Mouse (Mus musculus) myocyte (in vitro differentiated cells): ENCODE data around the gene Cd79b. TPM values are rescaled to one million over a fixed set of nuclear protein-coding genes. Genes with fewer than 3 reads are reported as not detected.

Experiments
- H3K27me3 ChIP-seq: one replicate; pipeline ENCODE4 v1.6.1; 2011; ENCODE audit not compliant: control insufficient read depth, insufficient read depth, insufficient read length
- H3K36me3 ChIP-seq: one replicate; pipeline ENCODE4 v1.6.1; 2011; ENCODE audit not compliant: control insufficient read depth, insufficient read depth
- H3K4me2 ChIP-seq: one replicate; pipeline ENCODE4 v1.6.1; 2011; ENCODE audit warnings: low read depth, control low read depth
- H3K4me3 ChIP-seq: one replicate; pipeline ENCODE4 v1.5.1; 2011; ENCODE audit warnings: mild to moderate bottlenecking, control low read depth, moderate library complexity
- H3K79me2 ChIP-seq: one replicate; pipeline ENCODE4 v1.6.1; 2011; ENCODE audit not compliant: control insufficient read depth, insufficient read depth
- H3ac ChIP-seq: one replicate; pipeline ENCODE4 v1.6.1; 2011; ENCODE audit not compliant: control insufficient read depth, insufficient read length
- CEBPB ChIP-seq: IDR thresholded peaks from 2 replicates; pipeline ENCODE4 v1.6.1; 2011; ENCODE audit warnings: mild to moderate bottlenecking, moderate library complexity; ENCODE audit not compliant: poor library complexity, insufficient read depth, severe bottlenecking
- E2F4 ChIP-seq: IDR thresholded peaks from one replicate; pipeline ENCODE4 v1.6.1; 2011; ENCODE audit warnings: mild to moderate bottlenecking, control low read depth, moderate library complexity; ENCODE audit not compliant: insufficient read depth
- MAX ChIP-seq: IDR thresholded peaks from one replicate; pipeline ENCODE4 v1.6.1; 2011; ENCODE audit warnings: low read depth, mild to moderate bottlenecking, control low read depth
- MYOD1 ChIP-seq, 3 experiments: IDR thresholded peaks; one replicate each; pipeline ENCODE4 v1.6.1; 2011; ENCODE audit warnings: control low read depth in 2 of 3, low read depth in 2 of 3, mild to moderate bottlenecking in 2 of 3, moderate library complexity in 1 of 3; ENCODE audit not compliant: insufficient read length in 2 of 3, control insufficient read depth in 1 of 3
- MYOG ChIP-seq, 3 experiments: IDR thresholded peaks; one replicate each; pipeline ENCODE4 v1.6.1; 2011; ENCODE audit warnings: control low read depth in 2 of 3, low read depth in 2 of 3, mild to moderate bottlenecking in 2 of 3; ENCODE audit not compliant: insufficient read length in 2 of 3, control insufficient read depth in 1 of 3, insufficient read depth in 1 of 3
- POLR2A ChIP-seq: IDR thresholded peaks from one replicate; pipeline ENCODE4 v1.6.1; 2011; ENCODE audit warnings: low read depth, mild to moderate bottlenecking, control low read depth, moderate library complexity; ENCODE audit not compliant: insufficient read length
- POLR2AphosphoS2 ChIP-seq: IDR thresholded peaks from one replicate; pipeline ENCODE4 v1.6.1; 2011; ENCODE audit warnings: low read depth, control low read depth; ENCODE audit not compliant: insufficient read length
- REST ChIP-seq: IDR thresholded peaks from one replicate; pipeline ENCODE4 v1.6.1; 2011; ENCODE audit warnings: mild to moderate bottlenecking, control low read depth, moderate library complexity; ENCODE audit not compliant: insufficient read depth, insufficient read length
- SRF ChIP-seq: IDR thresholded peaks from one replicate; pipeline ENCODE4 v1.6.1; 2011; ENCODE audit warnings: low read depth; ENCODE audit not compliant: control insufficient read depth, insufficient read length
- TCF12 ChIP-seq: IDR thresholded peaks from one replicate; pipeline ENCODE4 v1.6.1; 2011; ENCODE audit warnings: mild to moderate bottlenecking, control low read depth; ENCODE audit not compliant: poor library complexity, insufficient read depth, severe bottlenecking
- TCF3 ChIP-seq: IDR thresholded peaks from one replicate; pipeline ENCODE4 v1.6.1; 2011; ENCODE audit warnings: low read depth, control low read depth; ENCODE audit not compliant: insufficient read length
- USF1 ChIP-seq: IDR thresholded peaks from one replicate; pipeline ENCODE4 v1.6.1; 2011; ENCODE audit warnings: low read depth, mild to moderate bottlenecking, control low read depth, moderate library complexity
- polyA plus RNA-seq: library from polyadenylated mRNA; unstranded; fragments of >200 nt; fragmentation: generic; extraction: Trizol; gene quantifications from one replicate; pipeline ENCODE4 v1.2.1, GENCODE M21; 2012; ENCODE audit warnings: missing spikeins

Cd79b gene
- not detected for polyA plus RNA-seq

DNA sequence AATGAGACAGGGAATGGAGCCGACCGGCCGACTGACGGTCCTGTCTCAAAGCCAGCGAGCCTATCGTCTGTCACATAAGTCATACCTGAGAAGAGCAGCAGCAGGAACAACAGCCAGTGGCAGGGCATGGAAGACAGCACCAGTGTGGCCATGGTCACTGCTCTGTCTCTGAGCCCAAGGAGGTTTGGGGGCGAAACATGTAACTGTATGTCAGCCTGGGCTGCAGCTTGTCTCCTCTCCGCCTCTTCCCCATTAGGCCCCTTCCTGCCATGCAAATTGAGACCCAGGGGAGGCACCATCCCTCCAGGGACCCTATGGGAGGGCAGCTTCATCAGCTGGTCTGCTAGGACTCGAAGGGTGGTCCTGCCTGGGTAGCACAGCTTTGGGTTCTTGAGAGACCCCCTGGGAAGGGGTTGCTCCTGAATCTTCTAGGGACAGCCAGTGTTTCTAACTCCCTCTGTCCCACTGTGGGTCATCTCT is at the start of gene Cd79b:
Gene Cd79b, minus strand, starts transcription at position 430 of the 480 bp plus-strand sequence.
- Histone ChIP-seq H3ac (no peak within 1 kb of the TSS), H3K27me3 (peaks cover 62% of the 10 kb centered on the region), H3K36me3 (no peaks in the 10 kb centered on the region), H3K4me3 (no peak within 1 kb of the TSS), H3K79me2 (no peaks in the 10 kb centered on the region), H3K4me2 (no peak within 1 kb of the TSS)
- TF ChIP-seq SRF: no peak
- TF ChIP-seq USF1: no peak
- TF ChIP-seq POLR2AphosphoS2: no peak
- TF ChIP-seq TCF12: no peak
- no peak for TF ChIP-seq POLR2A
- no peak for TF ChIP-seq TCF3
- TF ChIP-seq MYOD1 (IDR thresholded peaks at IDR 0.05; ENCODE audit: control insufficient read depth in 1 of 3, insufficient read length in 2 of 3, low read depth in 2 of 3): no peak
- TF ChIP-seq MAX: no peak
- TF ChIP-seq MYOG (IDR thresholded peaks at IDR 0.05; ENCODE audit: control insufficient read depth in 1 of 3, insufficient read depth in 1 of 3, insufficient read length in 2 of 3, low read depth in 2 of 3): no peak
- TF ChIP-seq REST: no peak
- no peak for TF ChIP-seq CEBPB
- no peak for TF ChIP-seq E2F4

DNA sequence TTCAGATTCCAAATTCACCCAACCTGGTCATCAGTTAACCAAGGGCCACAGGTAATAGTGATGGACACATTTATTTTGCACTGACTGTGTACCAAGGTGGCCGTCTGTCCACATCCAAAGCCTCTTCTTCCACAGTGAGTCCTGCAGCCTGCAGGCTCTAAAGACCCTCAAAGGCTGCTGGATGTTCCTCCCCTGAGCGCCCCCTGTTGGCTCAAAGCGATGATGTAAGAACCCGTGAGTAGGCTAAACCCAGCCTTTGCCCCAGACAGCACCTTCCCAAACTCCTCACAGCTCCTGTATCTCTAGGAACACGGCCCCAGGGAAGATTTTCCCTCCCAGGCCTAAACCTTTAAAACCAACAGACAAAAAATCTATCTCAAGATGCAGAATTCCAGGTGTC is 44.8 kb upstream of the Cd79b start:
- Histone ChIP-seq H3K79me2 (no peaks in the 10 kb centered on the region), H3K4me3 (no peak overlapping the region), H3K4me2 (no peak overlapping the region), H3K36me3 (no peaks in the 10 kb centered on the region), H3ac (no peak overlapping the region), H3K27me3 (no peaks in the 10 kb centered on the region)
- TF ChIP-seq POLR2A (no peak), POLR2AphosphoS2 (no peak), MAX (no peak)

DNA sequence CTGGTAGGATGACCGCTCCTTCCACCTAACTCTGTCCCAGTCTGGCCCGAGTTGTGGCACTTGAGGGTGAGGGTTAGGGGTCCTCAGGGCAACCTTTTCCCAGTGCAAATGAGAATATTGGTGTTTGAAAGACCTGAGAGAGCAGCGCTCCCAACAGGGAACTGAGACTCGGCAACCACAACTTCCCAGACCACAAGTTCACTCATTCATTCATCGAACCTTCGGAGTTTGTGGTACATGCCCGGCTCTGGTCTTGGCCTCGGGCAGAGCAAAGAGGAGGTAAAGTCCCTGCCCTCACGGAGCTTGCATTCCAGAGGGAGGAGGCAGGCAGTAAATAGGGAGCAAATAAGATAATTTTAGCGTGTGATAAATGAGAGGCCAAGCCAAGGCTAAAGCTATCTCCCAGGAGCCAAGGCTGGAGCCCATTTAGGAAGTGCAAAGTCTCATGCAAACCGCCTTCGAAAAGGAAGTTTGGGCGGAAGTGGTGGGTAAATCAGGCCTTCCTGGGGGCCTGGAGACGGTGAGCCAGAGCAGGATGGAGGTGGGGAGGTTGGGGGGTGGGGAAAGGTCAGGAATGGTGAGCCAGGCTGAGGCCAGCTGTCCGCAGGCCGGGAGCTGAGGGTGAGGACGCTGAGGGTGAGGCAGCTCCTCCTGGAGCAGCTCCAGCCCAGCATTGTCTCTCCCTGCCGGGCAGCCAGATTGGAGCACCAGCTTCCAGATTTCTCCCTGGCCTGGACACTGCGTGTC is 41.0 kb upstream of the Cd79b start:
- Histone ChIP-seq H3ac (no peak overlapping the region), H3K36me3 (no peaks in the 10 kb centered on the region), H3K79me2 (no peaks in the 10 kb centered on the region), H3K27me3 (no peaks in the 10 kb centered on the region), H3K4me3 (no peak overlapping the region), H3K4me2 (peak overlapping the region; percentile 51)
- TF ChIP-seq TCF3 (peak; percentile 59), MAX (no peak), CEBPB (no peak), SRF (no peak), MYOG (IDR thresholded peaks at IDR 0.05; ENCODE audit: control insufficient read depth in 1 of 3, insufficient read depth in 1 of 3, insufficient read length in 2 of 3, low read depth in 2 of 3) (peak; percentile 23 to 97 (median 93)), MYOD1 (IDR thresholded peaks at IDR 0.05; ENCODE audit: control insufficient read depth in 1 of 3, insufficient read length in 2 of 3, low read depth in 2 of 3) (peak in 2 of 3 experiments; percentile 76 to 94), USF1 (no peak), REST (no peak), POLR2AphosphoS2 (no peak), E2F4 (no peak), POLR2A (no peak), TCF12 (peak; percentile 5)

- H3K36me3 ChIP-seq: no peaks in the 10 kb centered on the region
- H3K79me2 ChIP-seq: no peaks in the 10 kb centered on the region
- no peak overlapping the region for H3ac ChIP-seq
- peaks cover 2% of the 10 kb centered on the region for H3K27me3 ChIP-seq
- peak overlapping the region; percentile 3 for H3K4me2 ChIP-seq
- peak in 2 of 3 experiments; percentile 24 to 50 for TF ChIP-seq MYOG (IDR thresholded peaks at IDR 0.05; ENCODE audit: control insufficient read depth in 1 of 3, insufficient read depth in 1 of 3, insufficient read length in 2 of 3, low read depth in 2 of 3)
- TF ChIP-seq MYOD1 (IDR thresholded peaks at IDR 0.05; ENCODE audit: control insufficient read depth in 1 of 3, insufficient read length in 2 of 3, low read depth in 2 of 3): peak in 2 of 3 experiments; percentile 18 to 59
- TF ChIP-seq MAX: no peak
- TF ChIP-seq CEBPB: no peak
- H3K4me3 ChIP-seq: no peak overlapping the region
Observed at GRCm38 (mm10) chr11:106354181-106354580, 39.6 kb upstream of the Cd79b start.

- Histone ChIP-seq H3K79me2 (no peaks in the 10 kb centered on the region), H3K27me3 (peaks cover 12% of the 10 kb centered on the region)
- TF ChIP-seq E2F4: no peak
- no peak for TF ChIP-seq MAX
Observed at GRCm38 (mm10) chr11:106353188-106353587, 38.6 kb upstream of the Cd79b start, which contains the start of gene Scn4a. Scn4a (minus strand) TSS chr11:106353288.

More at GRCm38 (mm10) chr11:106353188-106353587, 38.6 kb upstream of the Cd79b start, which contains the start of gene Scn4a:
- Histone ChIP-seq H3K4me2 (peak within 1 kb of the TSS; percentile 3), H3K36me3 (no peaks in the 10 kb centered on the region), H3K4me3 (no peak within 1 kb of the TSS), H3ac (no peak within 1 kb of the TSS)
